Mouse (Mus musculus) cortical plate, adult 2 months (tissue): ENCODE results near the gene Slc39a11. TPM values are rescaled to one million over a fixed set of nuclear protein-coding genes. Genes with fewer than 3 reads are reported as not detected.

ENCODE experiments used
- H3K27ac ChIP-seq: fragments of 200-500 bp; 2 replicates; pipeline ENCODE4 v1.5.1; 2012; ENCODE audit warnings: low read length, control low read depth, inconsistent platforms; ENCODE audit not compliant: insufficient read depth
- H3K4me1 ChIP-seq: fragments of 200-500 bp; 2 replicates; pipeline ENCODE4 v1.6.1; 2011; ENCODE audit warnings: low read length; ENCODE audit not compliant: control insufficient read depth, insufficient read depth
- H3K4me3 ChIP-seq: fragments of 200-500 bp; 2 replicates; pipeline ENCODE4 v1.5.1; 2011; ENCODE audit warnings: mild to moderate bottlenecking, low read length, control low read depth; ENCODE audit not compliant: insufficient read depth
- CTCF ChIP-seq: fragments of 200-500 bp; IDR thresholded peaks from 2 replicates; pipeline ENCODE4 v1.5.1; 2011; ENCODE audit warnings: mild to moderate bottlenecking, control low read depth, low read length; ENCODE audit not compliant: insufficient read depth; ENCODE audit errors: extremely low read depth
- POLR2A ChIP-seq: fragments of 200-500 bp; IDR thresholded peaks from 2 replicates; pipeline ENCODE4 v1.6.1; 2011; ENCODE audit warnings: mild to moderate bottlenecking, low read length, control low read depth; ENCODE audit not compliant: insufficient read depth; ENCODE audit errors: extremely low read depth
- polyA plus RNA-seq: library from polyadenylated mRNA; depleted of rRNA; stranded (reverse); fragments of >200 nt; gene quantifications from 2 replicates; pipeline ENCODE4 v1.2.3, GENCODE M21; 2012

The Slc39a11 gene
- polyA plus RNA-seq, 1 experiment = 11.4 TPM

DNA sequence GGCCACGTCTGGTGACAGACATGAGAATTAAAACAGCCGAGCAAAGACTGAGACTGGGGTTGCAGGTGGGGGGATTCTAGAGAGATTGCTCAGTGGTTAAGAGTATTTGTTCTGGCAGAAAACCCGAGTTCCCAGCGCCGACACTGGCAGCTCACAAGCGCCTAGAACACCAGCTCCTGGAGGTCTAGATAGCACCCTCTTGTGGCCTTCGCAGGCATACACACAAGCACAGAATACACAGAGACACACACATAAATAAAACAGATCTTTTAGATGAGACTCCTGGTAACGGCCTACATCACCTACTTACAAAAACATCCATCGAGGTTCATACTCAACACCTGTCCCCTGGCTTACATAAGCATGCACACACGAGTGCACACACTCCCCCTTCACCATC lies 165.8 kb downstream of the Slc39a11 start:
- no peak overlapping the region for H3K4me3 ChIP-seq
- H3K4me1 ChIP-seq = no peaks in the 10 kb centered on the region
- no peak for TF ChIP-seq CTCF
- no peak for TF ChIP-seq POLR2A
- no peak overlapping the region for H3K27ac ChIP-seq

DNA sequence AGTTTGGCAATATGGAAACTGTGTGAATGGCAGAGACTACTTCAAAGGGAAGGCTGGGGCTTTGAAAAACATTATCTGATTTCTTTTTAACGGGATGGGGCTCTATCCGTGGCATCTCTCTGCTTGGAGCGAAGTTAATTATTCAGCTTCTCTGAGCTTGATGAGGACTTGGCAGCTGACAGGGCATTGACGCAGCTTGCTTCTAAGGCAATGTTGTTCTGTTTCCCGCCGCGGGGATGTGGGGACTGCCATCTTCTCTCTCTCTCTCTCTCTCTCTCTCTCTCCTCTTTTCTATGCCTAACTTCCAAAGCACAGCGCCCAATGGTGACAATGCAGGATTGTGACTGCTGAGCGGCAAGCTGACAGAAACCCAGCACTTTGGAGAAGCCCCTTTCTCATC lies 172.3 kb downstream of the Slc39a11 start:
- Histone ChIP-seq H3K27ac (no peak overlapping the region), H3K4me1 (no peaks in the 10 kb centered on the region), H3K4me3 (no peak overlapping the region)
- TF ChIP-seq CTCF (no peak), POLR2A (no peak)

DNA sequence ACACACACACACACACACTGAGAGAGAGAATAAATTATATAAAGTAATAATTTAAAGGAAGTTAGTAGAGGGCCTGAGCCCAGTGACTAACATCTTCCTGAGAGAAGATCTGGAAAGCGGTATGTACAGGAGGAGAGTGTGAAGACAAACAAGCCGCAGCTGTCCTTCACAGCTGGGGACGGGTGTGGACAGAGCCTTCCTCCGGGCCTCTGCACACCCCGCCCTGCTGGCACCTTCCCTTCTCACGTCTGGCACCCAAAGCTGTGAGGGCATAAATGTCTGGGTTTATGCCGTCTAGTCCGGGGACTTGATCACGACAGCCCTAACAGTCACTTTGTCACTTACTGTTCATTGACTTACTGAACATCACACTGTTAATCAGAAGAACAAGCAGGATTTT lies 173.2 kb downstream of the Slc39a11 start:
- Histone ChIP-seq H3K4me1 (no peaks in the 10 kb centered on the region), H3K27ac (no peak overlapping the region), H3K4me3 (no peak overlapping the region)
- TF ChIP-seq CTCF = no peak
- TF ChIP-seq POLR2A = no peak

DNA sequence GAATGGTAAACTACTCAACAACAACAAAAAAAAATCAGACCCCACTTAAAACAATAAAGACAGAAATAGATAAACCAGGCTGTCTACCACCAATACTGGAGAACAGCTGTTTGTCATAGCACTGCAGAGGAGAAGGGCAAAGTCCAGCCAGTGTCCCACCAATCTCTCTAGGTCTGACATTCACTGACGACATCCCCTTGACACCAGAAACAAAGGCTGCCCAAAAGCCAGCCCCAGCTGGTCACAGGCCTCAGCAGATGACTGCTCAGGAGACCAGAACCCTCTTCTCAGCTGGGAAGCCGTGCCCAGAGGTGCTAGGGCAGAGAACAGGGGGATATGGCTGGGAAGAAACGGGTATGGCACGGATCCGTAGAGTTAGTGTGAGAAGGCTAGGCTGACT lies 174.4 kb downstream of the Slc39a11 start:
- no peaks in the 10 kb centered on the region; the same call in 1 of the 2 replicates for H3K4me1 ChIP-seq
- no peak for TF ChIP-seq POLR2A
- TF ChIP-seq CTCF = no peak
- no peak overlapping the region for H3K27ac ChIP-seq
- H3K4me3 ChIP-seq = no peak overlapping the region

DNA sequence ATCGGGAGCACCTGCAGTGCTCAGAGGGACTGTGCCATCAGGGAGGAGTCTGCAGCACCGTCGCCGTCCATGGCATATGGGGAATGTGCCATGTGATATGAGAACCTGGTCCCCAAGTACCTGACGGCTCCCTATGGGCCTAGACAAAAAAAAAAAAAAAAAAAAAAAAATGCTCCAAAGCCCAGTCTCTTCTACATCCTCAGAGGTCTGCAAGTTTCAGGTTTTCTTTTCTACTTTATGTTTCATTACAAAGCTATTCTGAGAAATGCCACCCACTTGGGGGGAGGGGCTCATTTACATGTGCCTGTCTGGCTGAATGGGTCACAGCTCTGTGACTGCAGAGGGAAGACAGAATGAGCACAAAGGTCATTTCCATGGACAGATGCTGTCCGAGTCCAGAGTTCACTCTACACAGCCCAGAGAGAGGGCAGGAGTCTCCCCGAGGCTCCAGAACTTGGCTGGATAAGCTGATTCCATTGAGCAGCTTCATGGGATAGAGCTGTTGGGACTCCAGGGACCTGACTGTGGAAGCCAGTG lies 175.8 kb downstream of the Slc39a11 start:
- no peak for TF ChIP-seq CTCF
- TF ChIP-seq POLR2A = no peak
- peaks cover 2% of the 10 kb centered on the region for H3K4me1 ChIP-seq
- H3K4me3 ChIP-seq = no peak overlapping the region
- no peak overlapping the region for H3K27ac ChIP-seq

DNA sequence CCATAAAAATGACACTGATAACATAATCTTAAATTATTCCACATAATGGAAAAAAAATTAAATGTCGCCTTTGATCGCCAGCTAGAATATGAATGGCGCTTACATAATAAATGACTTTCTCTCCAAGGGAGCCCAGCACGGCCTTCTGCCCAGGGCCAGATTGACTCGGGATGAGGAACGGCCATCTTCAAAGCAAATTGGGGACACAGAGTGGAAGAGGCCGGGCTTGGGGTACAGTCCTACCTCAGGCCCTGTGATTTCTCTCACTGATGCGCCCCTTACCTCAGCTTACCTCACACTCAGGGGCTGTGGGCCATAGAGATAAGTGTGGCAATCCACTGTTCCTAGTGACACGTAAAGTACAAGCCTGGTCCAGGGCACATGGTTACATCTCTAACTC lies 177.9 kb downstream of the Slc39a11 start:
- H3K27ac ChIP-seq = no peak overlapping the region
- no peak overlapping the region for H3K4me3 ChIP-seq
- no peak for TF ChIP-seq POLR2A
- TF ChIP-seq CTCF = no peak
- peaks cover 2% of the 10 kb centered on the region for H3K4me1 ChIP-seq

DNA sequence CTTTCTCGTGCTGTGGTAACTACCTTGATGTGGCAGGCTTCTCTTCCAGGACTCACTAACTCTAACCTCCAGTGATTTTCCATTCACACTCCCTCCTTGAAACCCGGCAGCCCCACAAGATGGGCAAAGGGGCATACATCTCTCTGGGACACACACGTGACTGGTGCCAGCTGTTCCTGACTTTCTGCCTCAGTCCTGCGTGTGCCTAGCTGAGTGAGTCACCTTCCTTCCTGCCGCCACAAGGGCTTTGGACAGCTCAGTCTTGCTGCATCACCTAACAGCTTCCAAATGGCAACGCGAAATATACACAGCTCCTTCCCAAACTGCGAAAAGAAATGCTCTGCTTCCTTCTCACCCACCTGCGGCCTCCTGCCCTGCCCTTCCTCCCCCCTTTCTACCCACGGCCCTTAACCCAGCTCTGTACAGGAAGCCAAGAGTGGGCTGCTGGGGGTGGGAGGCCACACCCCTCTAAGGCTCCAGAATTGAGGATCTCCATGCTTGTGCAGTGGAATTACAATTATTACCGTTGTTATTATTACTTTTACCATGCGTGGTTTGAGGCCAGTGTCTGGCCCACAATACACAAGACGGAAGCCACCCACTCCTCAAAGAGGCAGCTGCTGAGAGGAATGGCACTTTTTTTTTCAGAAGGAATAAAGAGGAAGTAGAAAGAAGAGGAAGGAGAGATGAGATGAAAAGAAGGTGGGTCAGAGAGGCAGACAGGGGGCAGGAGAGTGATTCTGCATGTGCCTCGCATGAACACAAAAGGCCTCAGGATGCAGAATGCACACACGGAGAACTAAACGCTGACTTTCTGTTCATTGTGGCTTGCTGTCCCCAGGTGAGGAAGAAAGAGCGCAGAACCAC lies 179.7 kb downstream of the Slc39a11 start:
- no peak overlapping the region for H3K27ac ChIP-seq
- no peak overlapping the region for H3K4me3 ChIP-seq
- TF ChIP-seq POLR2A (no peak), CTCF (no peak)

DNA sequence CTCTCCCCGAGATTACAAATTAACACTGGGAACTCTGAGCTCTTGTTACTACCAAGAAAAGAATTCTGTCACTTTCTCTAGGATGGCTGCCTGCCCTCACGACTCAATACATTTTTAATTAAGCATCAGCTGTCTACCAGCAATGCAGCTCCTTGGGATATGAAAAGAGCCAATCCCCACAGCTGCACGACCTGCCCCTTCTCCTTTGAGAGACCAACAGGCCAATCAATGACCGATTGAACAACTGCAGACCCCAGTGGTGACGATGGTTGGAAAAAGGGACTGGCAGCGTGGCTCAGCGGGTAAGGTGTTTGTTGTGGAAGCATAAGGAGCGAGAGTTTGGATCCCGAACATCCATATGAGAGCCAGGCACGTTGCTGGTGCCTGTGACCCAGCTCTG lies 181.9 kb downstream of the Slc39a11 start:
- TF ChIP-seq CTCF (no peak), POLR2A (no peak)
- H3K4me1 ChIP-seq = peaks cover 2% of the 10 kb centered on the region
- H3K27ac ChIP-seq = no peak overlapping the region

More for the DNA sequence above, 179.7 kb downstream of the Slc39a11 start:
- peaks cover 2% of the 10 kb centered on the region for H3K4me1 ChIP-seq

DNA sequence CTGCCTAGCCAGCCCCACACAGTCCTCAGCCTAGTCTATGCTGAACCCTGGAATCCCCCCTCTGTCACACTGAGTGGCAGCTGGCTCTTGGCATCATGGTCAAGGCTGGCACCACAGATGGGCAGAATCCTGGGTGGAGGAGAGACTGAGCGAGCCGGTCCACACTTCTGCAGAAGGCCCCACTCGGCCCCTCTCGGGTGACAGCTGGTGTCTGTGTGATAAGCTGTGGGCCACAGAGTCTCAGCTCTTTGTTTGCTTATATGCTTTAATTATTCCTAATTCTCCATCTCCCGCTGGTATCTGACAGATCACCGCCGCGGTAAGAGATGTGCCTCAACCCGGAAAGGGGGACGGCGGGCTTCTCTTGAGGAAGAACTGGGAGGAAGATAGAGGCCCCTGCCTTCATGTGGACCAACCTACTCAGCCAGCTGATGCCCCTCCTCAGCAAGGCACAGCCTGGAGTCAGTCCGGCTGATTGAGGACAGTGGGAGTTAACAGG lies 182.5 kb downstream of the Slc39a11 start:
- H3K4me1 ChIP-seq = peaks cover 2% of the 10 kb centered on the region
- no peak for TF ChIP-seq POLR2A
- no peak for TF ChIP-seq CTCF
- no peak overlapping the region for H3K27ac ChIP-seq
- no peak overlapping the region for H3K4me3 ChIP-seq

More for the DNA sequence above, 181.9 kb downstream of the Slc39a11 start:
- no peak overlapping the region for H3K4me3 ChIP-seq

DNA sequence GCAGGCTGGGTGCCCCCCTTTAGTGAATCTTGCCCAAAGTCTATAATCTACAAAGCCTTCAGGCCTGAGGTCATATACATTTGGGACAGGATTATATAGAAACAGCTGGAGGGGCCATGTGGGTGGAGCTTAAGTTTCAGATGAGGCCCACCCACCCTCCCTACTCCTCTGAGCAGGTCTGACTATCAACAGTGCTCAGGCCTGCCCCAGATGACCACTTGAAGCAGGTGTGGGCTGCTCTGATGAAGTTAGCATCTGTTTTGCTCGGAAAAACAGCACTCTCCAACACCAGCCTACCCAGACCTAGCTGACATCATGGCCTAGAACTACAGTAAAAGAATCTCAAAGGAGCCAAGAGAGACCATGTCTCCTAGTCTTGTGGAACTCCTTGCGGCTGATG lies 189.8 kb downstream of the Slc39a11 start:
- no peak overlapping the region for H3K4me3 ChIP-seq
- TF ChIP-seq CTCF (no peak), POLR2A (no peak)
- H3K27ac ChIP-seq = no peak overlapping the region
- no peaks in the 10 kb centered on the region for H3K4me1 ChIP-seq
